Mouse (Mus musculus): ENCODE measurements around the gene Dscaml1. TPM values are rescaled to one million over a fixed set of nuclear protein-coding genes. Genes with fewer than 3 reads are reported as not detected.

Gene Dscaml1
- total and polyA plus RNA-seq, 2 experiments from 2014 or later = 0.04 to 0.84 TPM

- Histone ChIP-seq H3K9me3 (replicated peaks; ENCODE audit: control insufficient read depth, low read length) (no peaks in the 10 kb centered on the region), H3K27ac (ENCODE audit: low read depth) (no peak overlapping the region), H3K4me1 (ENCODE audit: control insufficient read depth, insufficient read depth) (no peaks in the 10 kb centered on the region), H3K36me3 (replicated peaks; ENCODE audit: control insufficient read depth, insufficient read depth, low read length) (no peaks in the 10 kb centered on the region), H3K4me2 (ENCODE audit: low read depth, low read length) (no peak overlapping the region), H3K9ac (replicated peaks; ENCODE audit: low read depth, low read length) (no peak overlapping the region), H3K27me3 (ENCODE audit: control insufficient read depth, insufficient read depth, low read length) (no peaks in the 10 kb centered on the region), H3K4me3 (ENCODE audit: low read depth, low read length) (no peak overlapping the region)
- DNase-seq (ENCODE audit: low spot score) (no peak), ATAC-seq (ENCODE audit: insufficient read depth, low read depth) (no peak)
- TF ChIP-seq EP300 (IDR thresholded peaks at IDR 0.05; ENCODE audit: low read depth) = no peak
- no peak for TF ChIP-seq CTCF (IDR thresholded peaks at IDR 0.05; ENCODE audit: low read depth)
- 81% methylated on average over 10 of the region's 10 CpGs for WGBS
Observed at GRCm38 (mm10) chr9:45617889-45618288, 191.5 kb downstream of the Dscaml1 start.

GRCm38 (mm10) chr9:45618443-45618842 is 192.0 kb downstream of the Dscaml1 start:
- DNase-seq (ENCODE audit: low spot score) (no peak), ATAC-seq (ENCODE audit: insufficient read depth, low read depth) (no peak)
- Histone ChIP-seq H3K4me2 (ENCODE audit: low read depth, low read length) (no peak overlapping the region), H3K27me3 (ENCODE audit: control insufficient read depth, insufficient read depth, low read length) (no peaks in the 10 kb centered on the region), H3K4me3 (ENCODE audit: low read depth, low read length) (no peak overlapping the region), H3K27ac (ENCODE audit: low read depth) (no peak overlapping the region), H3K9ac (replicated peaks; ENCODE audit: low read depth, low read length) (no peak overlapping the region), H3K9me3 (replicated peaks; ENCODE audit: control insufficient read depth, low read length) (no peaks in the 10 kb centered on the region), H3K36me3 (replicated peaks; ENCODE audit: control insufficient read depth, insufficient read depth, low read length) (no peaks in the 10 kb centered on the region), H3K4me1 (ENCODE audit: control insufficient read depth, insufficient read depth) (no peaks in the 10 kb centered on the region)
- 79% methylated on average over 7 of the region's 7 CpGs for WGBS
- TF ChIP-seq EP300 (IDR thresholded peaks at IDR 0.05; ENCODE audit: low read depth) (no peak), CTCF (IDR thresholded peaks at IDR 0.05; ENCODE audit: low read depth) (no peak)

- Histone ChIP-seq H3K36me3 (replicated peaks; ENCODE audit: control insufficient read depth, insufficient read depth, low read length) (no peaks in the 10 kb centered on the region), H3K4me2 (ENCODE audit: low read depth, low read length) (no peak overlapping the region), H3K27me3 (ENCODE audit: control insufficient read depth, insufficient read depth, low read length) (no peaks in the 10 kb centered on the region), H3K9ac (replicated peaks; ENCODE audit: low read depth, low read length) (no peak overlapping the region), H3K9me3 (replicated peaks; ENCODE audit: control insufficient read depth, low read length) (no peaks in the 10 kb centered on the region), H3K27ac (ENCODE audit: low read depth) (no peak overlapping the region), H3K4me3 (ENCODE audit: low read depth, low read length) (no peak overlapping the region), H3K4me1 (ENCODE audit: control insufficient read depth, insufficient read depth) (no peaks in the 10 kb centered on the region)
- no peak for DNase-seq (ENCODE audit: low spot score)
- WGBS = 57% methylated on average over 9 of the region's 9 CpGs
- TF ChIP-seq EP300 (IDR thresholded peaks at IDR 0.05; ENCODE audit: low read depth) = no peak
- TF ChIP-seq CTCF (IDR thresholded peaks at IDR 0.05; ENCODE audit: low read depth) = no peak
- no peak for ATAC-seq (ENCODE audit: insufficient read depth, low read depth)
Observed at GRCm38 (mm10) chr9:45620049-45620448, 193.6 kb downstream of the Dscaml1 start.

GRCm38 (mm10) chr9:45620920-45621319 is 194.5 kb downstream of the Dscaml1 start:
- no peaks in the 10 kb centered on the region for H3K36me3 ChIP-seq (replicated peaks; ENCODE audit: control insufficient read depth, insufficient read depth, low read length)
- no peak overlapping the region for H3K27ac ChIP-seq (ENCODE audit: low read depth)
- H3K4me1 ChIP-seq (ENCODE audit: control insufficient read depth, insufficient read depth) = no peaks in the 10 kb centered on the region
- H3K9ac ChIP-seq (replicated peaks; ENCODE audit: low read depth, low read length) = no peak overlapping the region
- DNase-seq (ENCODE audit: low spot score) (no peak), ATAC-seq (ENCODE audit: insufficient read depth, low read depth) (no peak)
- H3K9me3 ChIP-seq (replicated peaks; ENCODE audit: control insufficient read depth, low read length) = no peaks in the 10 kb centered on the region
- H3K4me2 ChIP-seq (ENCODE audit: low read depth, low read length) = no peak overlapping the region
- 87% methylated on average over 4 of the region's 4 CpGs for WGBS
- no peak for TF ChIP-seq EP300 (IDR thresholded peaks at IDR 0.05; ENCODE audit: low read depth)
- TF ChIP-seq CTCF (IDR thresholded peaks at IDR 0.05; ENCODE audit: low read depth) = no peak
- no peaks in the 10 kb centered on the region for H3K27me3 ChIP-seq (ENCODE audit: control insufficient read depth, insufficient read depth, low read length)
- no peak overlapping the region for H3K4me3 ChIP-seq (ENCODE audit: low read depth, low read length)

- 64% methylated on average over 6 of the region's 6 CpGs for WGBS
- no peaks in the 10 kb centered on the region for H3K4me1 ChIP-seq (ENCODE audit: control insufficient read depth, insufficient read depth)
- no peak for TF ChIP-seq CTCF (IDR thresholded peaks at IDR 0.05; ENCODE audit: low read depth)
- TF ChIP-seq EP300 (IDR thresholded peaks at IDR 0.05; ENCODE audit: low read depth) = no peak
- H3K36me3 ChIP-seq (replicated peaks; ENCODE audit: control insufficient read depth, insufficient read depth, low read length) = no peaks in the 10 kb centered on the region
- no peak overlapping the region for H3K27ac ChIP-seq (ENCODE audit: low read depth)
- no peaks in the 10 kb centered on the region for H3K27me3 ChIP-seq (ENCODE audit: control insufficient read depth, insufficient read depth, low read length)
- no peak overlapping the region for H3K4me2 ChIP-seq (ENCODE audit: low read depth, low read length)
- H3K9ac ChIP-seq (replicated peaks; ENCODE audit: low read depth, low read length) = no peak overlapping the region
- H3K4me3 ChIP-seq (ENCODE audit: low read depth, low read length) = no peak overlapping the region
- no peak for ATAC-seq (ENCODE audit: insufficient read depth, low read depth)
- no peak for DNase-seq (ENCODE audit: low spot score)
- H3K9me3 ChIP-seq (replicated peaks; ENCODE audit: control insufficient read depth, low read length) = no peaks in the 10 kb centered on the region
Observed at GRCm38 (mm10) chr9:45625889-45626446, 199.5 kb downstream of the Dscaml1 start.

GRCm38 (mm10) chr9:45632520-45632919 is 206.1 kb downstream of the Dscaml1 start:
- Histone ChIP-seq H3K4me2 (ENCODE audit: low read depth, low read length) (no peak overlapping the region), H3K36me3 (replicated peaks; ENCODE audit: control insufficient read depth, insufficient read depth, low read length) (no peaks in the 10 kb centered on the region), H3K9me3 (replicated peaks; ENCODE audit: control insufficient read depth, low read length) (no peaks in the 10 kb centered on the region), H3K9ac (replicated peaks; ENCODE audit: low read depth, low read length) (no peak overlapping the region), H3K4me3 (ENCODE audit: low read depth, low read length) (no peak overlapping the region), H3K4me1 (ENCODE audit: control insufficient read depth, insufficient read depth) (no peaks in the 10 kb centered on the region), H3K27ac (ENCODE audit: low read depth) (no peak overlapping the region), H3K27me3 (ENCODE audit: control insufficient read depth, insufficient read depth, low read length) (no peaks in the 10 kb centered on the region)
- TF ChIP-seq EP300 (IDR thresholded peaks at IDR 0.05; ENCODE audit: low read depth) (no peak), CTCF (IDR thresholded peaks at IDR 0.05; ENCODE audit: low read depth) (no peak)
- WGBS = 34% methylated on average over 10 of the region's 10 CpGs
- ATAC-seq (ENCODE audit: insufficient read depth, low read depth) = no peak
- DNase-seq (ENCODE audit: low spot score) = peak; percentile 13
